Mouse (Mus musculus): ENCODE results near the gene Abca14.
"Not testable (repeated sequence)": the region's sequence is repeated elsewhere in the genome, so short reads cannot be mapped to it uniquely, and the experiment has no call there.

Abca14 gene

DNA sequence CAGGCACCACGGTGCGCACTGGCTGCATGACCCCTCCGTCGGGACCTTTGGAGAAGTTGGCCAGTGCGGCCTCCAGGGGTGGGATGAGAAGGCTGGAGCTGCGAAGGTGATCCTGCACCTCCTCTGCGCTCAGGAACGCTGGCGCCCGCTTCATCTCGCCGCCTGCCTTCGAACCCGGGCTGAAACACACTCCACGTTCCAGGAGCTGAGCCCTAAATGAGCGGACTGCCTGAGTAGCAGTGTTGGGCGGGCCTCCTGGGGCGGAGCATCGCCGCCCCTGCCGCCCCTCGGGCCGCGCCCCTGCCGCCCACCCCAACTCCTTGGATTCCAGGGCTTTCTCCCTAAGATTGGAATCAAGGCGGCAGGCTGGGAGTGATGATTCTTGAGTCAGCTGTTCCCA lies 2.0 kb upstream of the Abca14 start, which contains the start of gene Crym:
TSS of gene Crym (minus strand) at position 341 of the 400 bp plus-strand sequence.
- DNase-seq: peak; percentile 86

DNA sequence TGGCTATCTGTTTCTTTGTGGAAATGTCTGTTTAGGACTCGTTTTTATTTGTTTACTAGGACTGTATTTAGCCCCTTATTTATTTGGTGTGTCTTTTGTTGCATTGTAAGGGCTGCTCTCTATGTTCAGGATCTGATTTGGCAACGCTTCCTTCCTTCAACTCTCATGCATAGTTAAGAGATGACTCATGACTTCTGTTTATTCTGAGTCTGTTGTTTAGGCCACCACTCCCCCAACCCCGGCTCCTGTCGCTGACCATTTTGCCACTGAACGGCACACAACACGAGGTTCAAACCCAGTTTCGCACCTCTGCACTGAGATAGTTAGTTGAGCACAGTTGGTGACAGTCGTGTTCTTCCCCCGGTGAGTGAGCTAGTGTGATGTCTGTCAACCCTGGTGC lies 2.2 kb downstream of the Abca14 start:
- DNase-seq: peak; percentile 91

DNA sequence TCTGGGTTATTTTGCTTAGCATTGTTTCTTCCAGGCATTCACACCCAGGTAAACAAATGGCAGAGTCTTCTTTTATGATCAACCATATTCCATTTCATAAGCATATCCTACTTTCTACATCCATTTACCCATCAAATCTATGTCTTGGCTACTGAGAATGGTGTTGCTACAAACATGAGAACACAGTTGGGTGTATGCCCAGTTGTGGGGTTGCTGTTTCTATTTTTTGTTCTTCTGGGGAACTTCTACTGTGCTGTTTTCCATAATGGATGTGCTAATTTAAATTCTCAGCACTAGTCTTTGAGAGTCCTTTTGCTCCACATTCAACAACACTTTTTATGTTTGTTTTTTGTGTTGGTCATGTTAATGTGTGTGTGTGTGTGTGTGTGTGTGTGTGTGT lies 24.8 kb downstream of the Abca14 start:
- no peak for DNase-seq

DNA sequence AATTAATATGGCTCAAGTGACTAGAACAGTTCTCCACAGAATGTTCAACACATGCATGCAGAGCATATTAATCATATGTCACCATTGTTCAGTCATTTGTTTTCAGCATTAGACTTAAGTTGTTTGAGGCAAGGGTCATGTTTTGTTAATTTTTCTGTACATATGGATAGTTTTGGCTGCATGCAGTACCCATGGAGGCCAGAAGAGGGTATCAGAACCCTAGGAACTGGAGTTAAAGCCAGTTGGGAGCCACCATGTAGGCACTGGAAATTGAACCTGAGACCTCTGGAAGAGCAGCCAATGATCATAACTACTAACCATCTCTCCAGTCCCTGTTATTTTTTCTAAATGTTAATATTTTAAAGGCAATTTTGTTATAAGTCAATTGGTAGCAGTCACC lies 37.3 kb downstream of the Abca14 start:
- no peak for DNase-seq

DNA sequence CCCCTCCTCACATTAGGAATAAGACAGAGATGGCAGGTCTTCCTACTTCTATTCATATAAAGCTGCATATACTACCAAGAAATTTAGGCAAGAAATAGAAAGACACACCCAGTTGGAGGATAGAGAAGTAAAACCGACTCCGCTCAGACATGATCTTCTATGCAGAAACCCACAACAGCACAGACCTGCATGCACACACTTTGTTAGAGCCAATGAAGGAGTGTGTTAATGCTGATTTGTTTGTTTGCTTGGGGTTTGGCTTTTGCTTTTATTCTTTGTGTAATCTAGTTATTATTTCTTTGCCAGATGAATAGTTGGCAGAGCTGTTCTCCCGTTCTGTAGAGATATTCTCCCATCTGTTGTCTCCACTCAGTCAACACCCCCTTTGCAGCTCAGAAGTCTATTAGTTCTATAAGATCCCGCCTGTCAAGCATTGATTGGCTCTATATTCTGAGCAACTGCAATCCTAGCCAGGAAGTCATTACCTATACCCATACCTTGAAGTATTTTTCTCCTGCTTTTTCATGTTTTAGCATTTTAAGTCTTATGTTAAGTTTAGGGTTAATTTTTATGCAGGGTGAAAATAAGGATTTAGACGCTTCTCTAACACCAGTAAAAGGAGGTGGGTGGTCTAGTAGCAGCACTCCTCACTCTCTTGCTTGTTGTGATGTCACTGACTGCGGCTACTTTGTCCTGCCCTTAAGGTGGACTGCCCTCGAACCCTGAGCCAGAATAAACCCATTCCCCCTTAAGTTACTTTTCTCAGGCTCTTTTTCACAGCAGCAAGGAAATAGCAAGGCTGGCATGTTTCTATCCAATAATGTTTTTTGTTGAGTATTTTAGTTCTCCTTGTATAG lies 67.6 kb downstream of the Abca14 start:
- DNase-seq: no peak

DNA sequence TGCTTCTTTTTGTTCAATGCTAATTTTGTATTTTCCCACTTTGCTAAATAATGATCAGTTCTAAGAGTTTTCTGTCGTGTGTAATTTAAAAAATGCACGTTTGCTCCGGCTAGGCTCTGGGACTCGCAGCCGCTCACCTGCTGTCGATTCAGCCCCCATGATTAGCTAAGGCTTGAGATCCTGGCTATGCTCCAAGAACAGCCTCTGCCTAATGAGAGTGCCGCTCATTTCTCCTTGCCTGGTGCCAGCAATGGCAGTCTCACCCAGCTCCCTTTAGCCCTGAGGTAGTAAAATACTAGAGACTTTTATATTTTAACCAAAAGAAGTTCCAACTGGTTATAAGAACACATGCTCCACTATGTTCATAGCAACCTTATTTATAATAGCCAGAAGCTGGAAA lies 68.3 kb downstream of the Abca14 start:
- DNase-seq: no peak

DNA sequence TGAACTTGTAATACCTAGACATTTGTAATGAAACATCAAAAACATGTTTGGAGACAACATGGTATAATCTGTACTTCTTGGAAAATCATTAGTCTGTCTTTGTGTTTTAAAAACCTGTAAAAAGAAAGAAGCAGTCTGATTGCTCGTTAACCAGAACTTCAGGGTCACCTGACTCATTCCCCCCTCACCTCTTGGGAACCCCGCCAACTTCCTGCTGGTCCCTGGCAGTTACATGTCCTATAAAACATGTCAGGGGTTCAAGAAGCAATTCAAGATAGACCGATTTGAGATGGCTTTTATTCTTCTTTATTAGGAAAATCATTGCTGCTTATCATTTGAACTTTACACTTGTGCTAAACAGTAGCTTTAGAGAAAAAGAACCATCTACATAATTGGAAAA lies 81.5 kb downstream of the Abca14 start:
- no peak for DNase-seq

DNA sequence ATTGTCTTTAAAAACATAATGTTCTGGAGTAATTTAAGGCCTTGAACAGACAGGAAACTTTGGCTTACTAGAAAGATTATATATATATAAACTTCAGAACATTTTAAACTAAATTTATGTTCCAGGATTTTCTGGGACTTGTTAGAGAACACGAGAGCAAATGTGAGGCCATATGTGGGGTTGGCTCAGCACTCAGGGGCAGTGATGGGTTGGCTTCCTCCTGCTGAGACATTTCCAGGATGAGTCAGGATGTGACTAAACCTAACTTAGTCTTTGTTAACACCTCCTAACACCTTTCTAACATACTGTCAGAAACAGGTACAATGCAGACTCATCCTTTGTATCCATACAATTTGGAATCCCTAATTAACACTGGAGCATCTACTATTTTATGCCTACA lies 112.3 kb downstream of the Abca14 start:
- DNase-seq: no peak

DNA sequence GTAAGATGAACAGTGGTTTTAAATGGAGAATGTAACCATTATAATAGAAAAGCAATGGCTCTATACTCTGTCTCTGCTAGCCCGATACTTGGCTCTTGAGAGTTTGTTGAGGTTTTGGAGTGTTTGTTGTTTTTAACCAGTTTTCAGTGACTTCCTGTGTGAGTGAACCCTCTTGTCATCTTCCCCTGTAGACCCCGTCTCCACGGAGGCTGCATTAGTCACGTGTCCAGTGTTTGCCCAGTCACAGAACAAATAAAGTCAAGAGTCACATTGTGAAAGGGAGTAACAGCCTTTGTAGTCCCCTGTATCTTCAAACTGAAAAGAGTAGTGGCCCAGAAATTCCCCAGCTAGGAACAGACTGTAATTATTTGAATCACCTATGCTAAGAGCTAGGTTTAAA lies 119.2 kb downstream of the Abca14 start:
- DNase-seq: no peak

DNA sequence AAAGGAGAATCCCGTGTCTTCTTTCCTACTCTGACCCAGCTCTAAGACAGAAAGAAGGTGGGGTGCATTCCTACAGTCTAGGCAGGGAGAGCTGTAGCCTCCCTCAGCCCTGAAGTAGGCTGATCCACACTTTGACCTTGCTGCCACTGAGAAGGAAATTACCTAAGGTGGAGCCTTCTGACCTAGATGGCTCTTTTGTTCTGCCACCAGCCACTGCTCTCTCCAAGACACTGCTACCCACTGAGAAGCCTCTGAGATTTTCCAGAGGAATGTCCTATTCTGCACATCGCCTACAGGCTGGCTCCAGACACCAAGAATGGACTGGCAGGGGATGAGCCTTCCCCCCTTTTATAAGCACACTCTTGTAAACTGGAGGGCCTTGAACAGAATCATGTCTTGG lies 122.2 kb downstream of the Abca14 start:
- not testable (repeated sequence) for DNase-seq

DNA sequence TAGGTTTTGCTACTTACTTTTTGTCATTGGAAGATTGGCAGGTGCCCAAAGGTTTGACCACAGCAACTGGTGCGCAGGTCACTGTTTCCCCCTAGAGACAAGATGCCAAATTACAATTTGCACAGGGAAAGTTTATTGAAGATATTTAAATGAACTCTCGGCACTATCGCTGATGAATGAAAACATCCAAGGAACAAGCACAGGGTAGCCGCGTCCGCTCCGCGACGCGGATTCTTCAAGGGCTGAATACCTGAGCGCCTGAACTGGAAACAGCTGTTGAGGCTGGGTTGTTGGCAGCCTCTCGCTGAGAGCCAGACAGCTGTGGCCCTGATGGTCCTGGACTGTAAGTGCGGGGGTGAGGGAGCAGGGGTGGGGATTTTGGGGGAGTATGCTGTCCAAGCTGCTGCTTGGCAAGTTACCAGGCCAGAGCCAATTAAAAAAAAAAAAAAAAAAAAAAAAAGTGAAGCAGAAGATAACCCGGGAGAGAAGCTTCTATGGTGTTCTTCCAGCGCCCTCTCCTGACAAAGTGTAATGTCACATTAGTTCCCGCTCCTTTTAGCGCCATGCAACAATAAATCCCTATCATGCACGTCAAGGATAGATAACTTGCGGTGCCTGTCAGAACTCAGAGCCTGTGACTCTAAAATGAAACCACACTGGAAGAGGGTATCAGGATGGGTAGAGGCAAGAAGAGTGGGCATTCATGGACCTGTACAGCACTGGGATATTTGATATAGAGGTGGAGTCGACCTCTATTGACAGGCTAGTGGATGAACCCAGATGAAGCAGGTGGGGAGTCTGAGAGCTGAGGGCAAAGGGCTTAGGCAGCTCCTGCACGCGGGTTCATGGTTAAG lies 123.7 kb downstream of the Abca14 start:
- no peak for DNase-seq

DNA sequence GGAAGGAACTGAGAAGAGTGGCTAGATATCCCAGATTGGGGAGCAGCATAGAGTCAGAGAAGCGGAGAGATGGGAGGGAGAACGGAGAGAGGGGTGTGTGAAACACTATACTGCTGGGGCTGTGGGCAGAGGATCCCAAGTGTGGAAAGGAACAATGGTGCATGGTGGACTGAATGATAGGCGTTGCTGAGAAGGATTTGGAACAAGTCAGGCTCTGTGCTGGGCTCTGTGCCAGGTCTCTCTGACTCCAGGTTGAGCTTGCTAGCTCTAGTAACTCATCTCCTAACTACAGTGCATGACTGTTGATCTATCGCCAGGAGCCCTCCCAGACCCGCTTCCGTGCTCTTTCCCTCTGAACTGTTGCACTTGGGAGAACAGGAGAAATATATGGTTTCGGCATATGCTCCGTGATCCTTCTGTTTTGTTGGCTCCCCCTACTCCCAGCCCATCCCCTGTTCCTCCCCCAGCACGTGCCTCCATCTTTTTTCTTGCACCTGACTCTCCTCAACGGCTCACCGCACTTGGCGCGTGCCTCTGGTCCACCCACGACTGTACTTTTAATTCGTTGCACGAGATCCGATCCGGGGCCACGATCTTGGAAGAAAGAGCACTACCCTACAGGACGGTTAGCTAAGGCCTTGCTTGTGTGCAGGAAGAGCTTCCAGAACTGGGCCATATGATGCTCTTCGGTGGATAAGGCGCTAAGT lies 124.5 kb downstream of the Abca14 start, which contains the start of gene Abca15:
TSS of gene Abca15 (plus strand) at position 584 of the 707 bp plus-strand sequence.
- no peak for DNase-seq

DNA sequence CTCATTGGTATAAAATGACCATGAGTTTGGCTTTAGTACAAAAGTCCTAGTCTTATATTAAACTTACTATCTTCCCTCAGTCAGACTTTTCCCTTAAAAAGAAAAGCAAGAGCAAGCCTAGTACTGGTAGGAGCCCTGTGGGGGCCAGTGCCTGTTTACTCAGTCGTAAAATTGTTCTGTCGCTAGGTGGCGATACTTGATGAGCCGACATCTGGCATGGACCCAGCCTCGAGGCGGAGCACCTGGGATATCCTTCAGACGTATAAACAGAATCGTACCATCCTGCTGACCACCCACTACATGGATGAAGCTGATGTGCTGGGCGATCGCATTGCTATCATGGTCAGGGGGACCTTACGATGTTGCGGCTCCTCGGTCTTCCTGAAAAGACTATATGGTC lies 157.4 kb downstream of the Abca14 start:
- peak; percentile 48 for DNase-seq

Data from heart, adult 11 months (tissue).